Comparison of ENCODE assay signal across 16 mouse cellular contexts in genomic region chr5:111216166-111216565, GRCm38 (mm10).
DNase-seq lines count a peak whose midpoint lies in the region; ATAC-seq and TF ChIP-seq lines count a peak whose summit lies in the region.
"Had no signal": no experiment of that assay in that cellular context is flagged by ENCODE, and none has a peak within 500 bp of the region (broad histone marks: within the 10 kb centered on the region; RNA-seq: fewer than 3 reads in every experiment).

No protein-coding gene starts in this region.

- H3K9me3 ChIP-seq in neural tube, embryonic 13.5 days: no peaks in the 10 kb centered on the region
- H3K9me3 ChIP-seq in midbrain, embryonic 16.5 days (replicated peaks; ENCODE audit: control insufficient read depth, low read length, poor library complexity, severe bottlenecking): no peaks in the 10 kb centered on the region
- H3K9me3 ChIP-seq in heart, embryonic 12.5 days (replicated peaks): no peaks in the 10 kb centered on the region
- no peaks in the 10 kb centered on the region for H3K9me3 ChIP-seq in heart, embryonic 10.5 days
- H3K9me3 ChIP-seq: embryonic facial prominence, embryonic 12.5 days had no signal

- H3K4me2 ChIP-seq in neural tube, embryonic 13.5 days: no peak overlapping the region
- no peak overlapping the region for H3K4me2 ChIP-seq in midbrain, embryonic 16.5 days (ENCODE audit: low read length)
- H3K4me2 ChIP-seq in heart, embryonic 12.5 days: no peak overlapping the region
- H3K4me2 ChIP-seq: embryonic facial prominence, embryonic 12.5 days had no signal

- H3K27ac ChIP-seq in gastrocnemius, adult 2 months: peak overlapping the region; percentile 20; the same call in 1 of the 2 replicates
- H3K27ac ChIP-seq in neural tube, embryonic 13.5 days (replicated peaks): peak overlapping the region; percentile 86
- H3K27ac ChIP-seq in midbrain, embryonic 16.5 days (ENCODE audit: low read length): peak overlapping the region; percentile 36
- H3K27ac ChIP-seq in heart, embryonic 12.5 days (ENCODE audit: poor library complexity, severe bottlenecking): no peak overlapping the region
- H3K27ac ChIP-seq in heart, embryonic 10.5 days: no peak overlapping the region
- H3K27ac ChIP-seq: embryonic facial prominence, embryonic 12.5 days; macrophage had no signal

- H3K27me3 ChIP-seq in neural tube, embryonic 13.5 days: no peaks in the 10 kb centered on the region
- H3K27me3 ChIP-seq in midbrain, embryonic 16.5 days (ENCODE audit: control insufficient read depth, insufficient read depth, low read depth, low read length): no peaks in the 10 kb centered on the region
- H3K27me3 ChIP-seq in heart, embryonic 12.5 days (replicated peaks): 0 out of 2 replicates have a peak, but pooled peaks cover 3% of the 10 kb centered on the region
- H3K27me3 ChIP-seq in heart, embryonic 10.5 days (ENCODE audit: insufficient read depth, poor library complexity, severe bottlenecking): peaks cover 22% of the 10 kb centered on the region; the same call in 1 of the 2 replicates
- H3K27me3 ChIP-seq: embryonic facial prominence, embryonic 12.5 days had no signal

- H3K9ac ChIP-seq in neural tube, embryonic 13.5 days: no peak overlapping the region
- H3K9ac ChIP-seq in midbrain, embryonic 16.5 days (ENCODE audit: low read depth, low read length): no peak overlapping the region
- H3K9ac ChIP-seq in heart, embryonic 12.5 days: no peak overlapping the region
- H3K9ac ChIP-seq: embryonic facial prominence, embryonic 12.5 days had no signal

- WGBS in neural tube, embryonic 13.5 days: 88% methylated on average over 9 of the region's 9 CpGs
- 90% methylated on average over 9 of the region's 9 CpGs for WGBS in midbrain, embryonic 16.5 days
- WGBS in heart, embryonic 12.5 days: 83% methylated on average over 9 of the region's 9 CpGs
- WGBS in heart, embryonic 10.5 days: 84% methylated on average over 9 of the region's 9 CpGs

- no peak overlapping the region for H3K4me3 ChIP-seq in gastrocnemius, adult 2 months
- no peak overlapping the region for H3K4me3 ChIP-seq in neural tube, embryonic 13.5 days
- no peak overlapping the region for H3K4me3 ChIP-seq in midbrain, embryonic 16.5 days (ENCODE audit: low read depth, low read length)
- no peak overlapping the region for H3K4me3 ChIP-seq in heart, embryonic 12.5 days
- H3K4me3 ChIP-seq in heart, embryonic 10.5 days: no peak overlapping the region
- H3K4me3 ChIP-seq: embryonic facial prominence, embryonic 12.5 days had no signal

- TF ChIP-seq CTCF in gastrocnemius, adult 2 months (IDR thresholded peaks at IDR 0.05): no peak

- intact Hi-C loops in gastrocnemius, adult 2 months (cut with DNase I): no loop called here

- no peak for ATAC-seq in neural tube, embryonic 13.5 days (ENCODE audit: low read depth)
- ATAC-seq in midbrain, embryonic 16.5 days: no peak
- ATAC-seq in heart, embryonic 12.5 days (ENCODE audit: insufficient number of reproducible peaks, low FRiP score): no peak
- ATAC-seq: intestine, postnatal 0 days had no signal

- H3K4me1 ChIP-seq in neural tube, embryonic 13.5 days (replicated peaks): peaks cover 77% of the 10 kb centered on the region
- peaks cover 60% of the 10 kb centered on the region for H3K4me1 ChIP-seq in midbrain, embryonic 16.5 days (ENCODE audit: control insufficient read depth, insufficient read depth, low read length)
- H3K4me1 ChIP-seq in heart, embryonic 12.5 days (replicated peaks): peaks cover 51% of the 10 kb centered on the region
- peaks cover 46% of the 10 kb centered on the region for H3K4me1 ChIP-seq in heart, embryonic 10.5 days

- DNase-seq in gastrocnemius, adult 2 months: no peak
- DNase-seq in gastrocnemius, adult 8-10 months (ENCODE audit: low spot score in 2 of 2): no peak
- DNase-seq in neural tube, embryonic 10.5 days (ENCODE audit: extremely low spot score, low spot score): no peak
- no peak for DNase-seq in heart, embryonic 10.5 days (ENCODE audit: low spot score)
- DNase-seq: adrenal gland, postnatal 25 days; cerebellum, postnatal 25 days; heart, adult 11 months; kidney, postnatal 14 days; layer of hippocampus, adult 9-11 months; lung, adult 18-20 months had no signal

- no peaks in the 10 kb centered on the region for H3K36me3 ChIP-seq in neural tube, embryonic 13.5 days
- H3K36me3 ChIP-seq in midbrain, embryonic 16.5 days (ENCODE audit: control insufficient read depth, insufficient read depth, low read length): no peaks in the 10 kb centered on the region
- H3K36me3 ChIP-seq in heart, embryonic 12.5 days: no peaks in the 10 kb centered on the region
- no peaks in the 10 kb centered on the region for H3K36me3 ChIP-seq in heart, embryonic 10.5 days
- H3K36me3 ChIP-seq: embryonic facial prominence, embryonic 12.5 days had no signal

Comparison
In these comparisons a context has a peak if more than half of its experiments do, and no peak if none do; other contexts are left out.
1. H3K27ac ChIP-seq: peak in gastrocnemius, adult 2 months (single experiment), neural tube, embryonic 13.5 days (single experiment) and midbrain, embryonic 16.5 days (single experiment); none in heart, embryonic 12.5 days (single experiment) and heart, embryonic 10.5 days (single experiment).